Mouse (Mus musculus) urinary bladder, postnatal 14 days (tissue): Measurements from ENCODE around the gene Zfp536.

ENCODE experiments used
- DNase-seq: peaks from one replicate; pipeline ENCODE4 v3.0.0; 2021; ENCODE audit warnings: low spot score

The Zfp536 gene

DNA sequence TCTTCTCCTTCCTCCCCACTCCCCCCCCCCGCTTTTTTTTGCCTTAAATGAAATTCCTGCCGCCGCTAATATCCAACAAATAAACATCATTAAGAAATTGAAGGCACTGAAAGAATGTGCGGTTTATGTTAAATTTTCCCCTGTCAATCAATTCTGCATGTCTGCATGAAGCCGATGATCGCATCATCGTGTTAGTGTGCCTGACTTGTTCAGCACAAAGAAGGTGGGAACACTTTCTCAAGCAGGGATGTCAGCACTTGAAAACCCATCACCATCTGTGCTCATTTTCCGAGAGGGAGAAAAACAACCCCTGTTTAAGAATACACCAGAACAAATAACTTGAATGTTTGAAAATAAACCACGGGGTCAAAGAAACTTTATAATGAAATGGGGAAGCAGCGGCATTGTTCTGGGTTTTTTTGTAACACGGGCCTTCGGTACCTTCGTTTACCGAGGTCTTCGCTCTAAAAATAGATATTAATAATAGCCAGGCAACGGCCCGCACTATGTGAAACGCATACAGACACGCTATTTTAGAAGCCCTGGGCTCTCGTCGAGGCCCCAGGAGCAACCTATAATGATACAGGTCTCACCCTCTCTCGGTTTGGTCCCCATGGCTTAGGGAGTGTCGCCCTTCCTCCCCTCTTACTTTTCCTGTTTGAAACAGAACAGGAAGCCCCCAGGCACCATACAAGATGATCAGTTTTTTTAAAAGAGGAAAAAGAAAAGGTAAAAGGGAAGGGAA is 83.7 kb downstream of the Zfp536 start:
- no peak for DNase-seq

DNA sequence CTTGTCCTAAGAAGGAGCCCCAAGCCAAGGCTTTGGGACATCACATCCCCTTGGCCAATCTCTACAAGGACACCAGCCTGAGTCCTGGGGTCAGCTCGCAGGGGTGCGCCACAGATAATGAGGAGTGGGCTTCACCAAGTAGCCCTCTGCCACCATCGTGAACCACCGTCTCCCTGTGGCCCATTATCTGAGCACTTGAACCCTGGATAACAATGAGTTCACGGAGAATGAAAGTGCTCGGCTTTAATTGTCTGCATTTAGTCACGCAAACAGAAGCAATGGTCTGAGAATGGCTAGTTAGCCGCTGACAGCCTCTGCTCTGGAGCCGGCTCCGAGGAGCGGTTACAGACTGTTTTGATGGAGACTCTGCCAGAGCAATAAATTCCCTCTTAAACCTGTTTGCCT is 84.3 kb downstream of the Zfp536 start:
- DNase-seq: no peak

DNA sequence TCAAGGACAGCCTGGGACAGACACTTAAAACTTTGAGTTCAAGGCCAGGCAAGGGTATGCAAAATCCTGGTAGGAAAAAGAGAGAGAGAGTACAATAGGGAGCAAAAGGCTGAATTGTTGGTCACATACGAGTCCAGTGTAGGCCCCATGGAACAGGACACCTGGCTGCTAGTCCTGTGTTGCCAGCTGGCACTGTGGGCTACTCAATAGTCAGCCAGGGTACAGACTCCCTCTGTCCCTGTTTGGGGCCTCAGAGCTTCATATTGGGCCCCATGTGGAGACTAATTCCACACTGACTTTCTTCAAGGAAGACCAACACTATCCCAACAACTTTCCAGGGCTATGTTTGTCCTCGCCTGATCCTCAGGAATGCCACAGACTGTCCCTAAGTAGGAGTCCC is 87.1 kb downstream of the Zfp536 start:
- no peak for DNase-seq

DNA sequence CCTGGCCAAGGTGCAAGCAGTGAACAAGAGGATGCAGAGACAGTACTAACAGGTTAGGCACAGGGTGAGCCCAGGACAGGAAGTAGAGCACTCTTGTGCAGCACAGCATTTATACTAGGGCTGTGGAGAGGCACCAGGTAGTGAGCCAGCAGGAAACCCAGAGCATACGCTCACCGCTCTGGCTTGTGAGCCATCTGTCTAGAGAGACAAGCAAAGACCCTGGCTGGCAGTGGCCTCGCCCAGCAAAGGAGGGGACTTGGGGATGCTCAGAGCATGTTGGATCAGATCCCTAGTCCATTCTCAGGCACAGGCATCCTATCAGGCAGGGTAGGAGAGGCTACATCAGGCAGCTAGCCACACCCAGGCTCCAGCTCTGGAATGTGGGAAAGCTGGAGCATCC is 88.2 kb downstream of the Zfp536 start:
- no peak for DNase-seq

DNA sequence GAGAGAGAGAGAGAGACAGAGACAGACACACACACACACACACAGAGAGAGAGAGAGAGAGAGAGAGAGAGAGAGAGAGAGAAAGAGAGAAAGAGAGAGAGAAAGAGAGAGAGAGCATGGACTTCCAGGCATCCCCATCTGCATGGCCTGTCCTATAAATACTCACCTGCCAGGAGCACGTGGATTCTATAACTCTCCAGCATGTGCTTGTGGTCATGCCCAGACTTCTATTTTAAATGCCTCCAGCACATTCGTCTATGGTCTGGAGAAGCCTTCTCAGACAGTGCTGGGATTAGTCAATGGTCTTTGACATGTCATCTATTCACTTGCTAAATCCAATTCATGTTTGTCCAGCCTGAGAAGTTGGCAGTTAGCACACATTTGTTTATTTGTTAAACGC is 92.1 kb downstream of the Zfp536 start:
- no peak for DNase-seq

DNA sequence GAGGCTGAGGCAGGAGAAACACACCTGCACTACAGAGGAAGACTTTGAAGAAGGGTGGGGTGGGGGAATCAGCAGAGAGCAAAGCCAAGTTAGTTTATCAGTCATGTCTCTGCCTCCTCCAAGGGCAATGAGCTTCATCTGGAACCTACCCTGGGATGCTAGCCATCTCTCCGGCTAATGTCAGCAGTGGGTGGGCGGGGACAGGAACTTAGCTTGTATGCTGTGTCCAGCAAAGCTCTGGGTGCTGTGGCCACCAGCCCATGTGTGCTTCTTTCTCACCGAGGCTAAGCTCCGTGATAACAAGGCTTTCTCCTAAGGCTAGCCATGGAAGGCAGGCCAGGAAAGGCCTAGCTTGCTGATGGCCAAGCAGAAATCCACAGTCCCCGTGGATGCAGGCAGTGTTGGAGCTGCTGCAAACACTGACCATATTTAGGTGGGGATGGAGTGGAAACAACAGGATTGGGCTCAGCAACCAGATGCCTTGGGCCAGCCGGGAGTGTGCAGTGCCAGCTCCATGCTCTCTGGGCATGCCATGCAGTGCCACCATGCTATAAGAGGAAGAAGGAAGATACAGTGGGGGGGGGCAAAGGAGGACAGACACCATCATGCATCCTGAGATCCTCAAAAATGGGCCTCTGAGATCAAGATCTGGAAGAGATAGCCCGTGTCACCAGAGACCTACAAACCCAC is 109.6 kb downstream of the Zfp536 start:
- no peak for DNase-seq

DNA sequence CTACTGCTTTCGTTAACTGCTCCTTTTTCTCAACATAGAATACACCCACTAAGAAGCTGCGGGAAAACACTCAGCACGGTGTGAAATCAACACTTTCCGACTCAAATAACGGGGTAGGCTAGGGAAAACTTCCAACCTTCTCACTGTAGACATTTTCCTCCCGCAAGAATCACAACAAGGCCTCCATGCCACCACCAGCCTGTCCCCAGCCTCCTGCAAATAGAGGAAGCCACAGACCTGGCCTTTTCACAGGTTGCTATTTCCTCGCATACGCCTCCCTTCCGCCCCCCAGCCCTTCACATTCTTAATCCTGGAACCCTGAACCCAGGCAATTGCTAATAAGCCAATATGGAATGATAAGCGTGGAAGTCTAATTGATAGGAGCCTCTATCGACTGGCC is 124.8 kb downstream of the Zfp536 start:
- DNase-seq: no peak

DNA sequence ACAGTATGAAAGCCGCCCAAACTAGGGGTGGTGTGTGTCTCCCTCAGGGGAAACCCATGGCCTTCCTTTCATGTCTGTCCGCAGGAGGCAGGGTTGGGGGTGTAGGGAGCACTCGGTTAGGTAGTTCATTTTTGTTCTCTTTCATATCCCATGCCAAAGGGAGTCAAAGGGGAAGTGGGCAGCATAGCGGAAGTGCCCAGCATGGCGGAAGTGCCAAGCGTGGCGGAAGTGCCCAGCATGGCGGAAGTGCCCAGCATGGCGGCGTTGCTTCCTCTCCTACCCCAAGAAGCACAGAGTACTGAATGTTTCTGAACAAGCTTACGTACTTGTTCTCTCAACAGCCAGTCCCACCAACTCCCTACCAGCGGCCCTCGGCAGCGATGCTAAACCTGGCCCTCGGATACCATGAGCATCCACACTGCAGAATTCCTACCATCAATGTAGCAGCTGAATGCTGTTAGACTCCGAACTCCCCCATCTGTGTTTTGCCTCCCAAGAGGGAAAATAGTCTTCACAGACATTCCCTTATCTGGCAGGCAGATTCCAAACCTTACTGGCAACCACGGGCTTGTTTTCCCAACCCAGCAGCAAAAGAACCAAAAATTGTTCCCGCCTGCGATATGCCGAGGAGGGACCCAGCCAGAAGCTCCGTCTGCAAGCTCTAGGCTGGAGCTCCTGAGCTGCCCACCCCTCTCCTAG is 125.4 kb downstream of the Zfp536 start:
- DNase-seq: no peak

DNA sequence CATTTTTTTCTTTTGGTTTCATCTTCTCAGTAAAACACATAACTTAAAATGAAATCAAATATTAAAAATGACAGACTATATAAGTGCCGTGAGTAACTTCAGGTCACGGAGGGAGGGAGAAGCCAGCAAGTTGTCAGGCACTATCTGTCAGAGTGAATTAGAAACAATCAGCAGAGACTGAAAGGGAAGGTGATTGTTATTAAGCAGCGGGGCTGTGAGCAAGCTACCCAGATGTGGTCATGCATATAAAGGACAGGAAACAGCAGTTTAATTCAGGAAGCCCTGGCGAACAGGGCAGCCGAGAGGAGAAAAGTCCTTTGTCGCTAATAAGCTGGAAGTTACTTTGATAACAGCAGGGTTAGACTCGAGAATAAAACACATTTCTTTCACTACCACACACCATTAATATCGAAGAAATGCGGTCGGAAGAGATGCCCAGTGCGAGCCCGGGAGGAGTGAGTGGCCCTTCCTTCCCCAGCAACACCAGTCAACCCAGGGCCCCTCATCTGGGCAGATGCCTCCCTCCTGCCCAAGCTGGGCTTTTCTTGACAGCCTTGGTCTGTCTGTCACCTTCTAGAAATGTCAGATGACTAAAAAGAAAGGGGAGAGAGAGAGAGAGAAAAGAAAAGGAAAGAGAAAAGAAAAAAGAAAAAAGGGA is 133.6 kb downstream of the Zfp536 start:
- no peak for DNase-seq

DNA sequence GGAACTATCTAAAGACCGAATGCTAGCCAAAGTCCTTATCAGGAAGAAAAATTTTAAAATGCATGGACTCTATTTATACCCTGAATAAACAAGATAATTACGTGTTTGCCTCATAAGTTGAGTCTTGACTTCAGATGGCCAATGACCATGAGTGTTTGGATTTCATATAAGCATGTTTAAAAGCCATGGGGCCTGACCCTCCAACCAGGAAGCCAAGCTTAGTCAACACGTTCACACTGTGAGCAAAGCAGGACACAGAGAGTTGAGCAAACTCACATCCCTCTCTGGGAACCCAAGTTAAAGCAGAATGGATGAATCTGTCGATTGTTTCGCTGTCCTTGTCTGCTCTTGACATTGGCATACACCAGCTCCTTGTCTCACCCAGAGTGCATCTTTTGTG is 138.6 kb downstream of the Zfp536 start:
- no peak for DNase-seq

DNA sequence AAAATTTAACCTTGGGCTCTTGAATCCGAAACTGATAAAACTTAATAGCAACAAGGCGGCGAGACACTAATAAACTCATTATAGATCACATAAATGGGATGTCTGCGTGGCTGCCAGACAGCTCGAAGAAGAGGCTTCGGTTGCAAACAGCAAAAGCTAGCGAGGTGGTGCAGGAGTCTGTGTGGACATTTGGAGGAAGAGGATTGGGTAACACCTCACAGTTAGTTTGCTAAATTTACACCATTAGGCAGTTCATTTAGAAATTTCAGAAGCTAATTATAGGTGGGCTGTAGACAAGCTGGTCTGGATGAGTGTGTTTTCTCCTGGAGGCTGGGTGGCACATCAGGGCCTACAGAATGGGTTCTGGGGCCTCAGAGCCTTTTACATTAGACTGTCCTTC is 143.0 kb downstream of the Zfp536 start:
- no peak for DNase-seq

DNA sequence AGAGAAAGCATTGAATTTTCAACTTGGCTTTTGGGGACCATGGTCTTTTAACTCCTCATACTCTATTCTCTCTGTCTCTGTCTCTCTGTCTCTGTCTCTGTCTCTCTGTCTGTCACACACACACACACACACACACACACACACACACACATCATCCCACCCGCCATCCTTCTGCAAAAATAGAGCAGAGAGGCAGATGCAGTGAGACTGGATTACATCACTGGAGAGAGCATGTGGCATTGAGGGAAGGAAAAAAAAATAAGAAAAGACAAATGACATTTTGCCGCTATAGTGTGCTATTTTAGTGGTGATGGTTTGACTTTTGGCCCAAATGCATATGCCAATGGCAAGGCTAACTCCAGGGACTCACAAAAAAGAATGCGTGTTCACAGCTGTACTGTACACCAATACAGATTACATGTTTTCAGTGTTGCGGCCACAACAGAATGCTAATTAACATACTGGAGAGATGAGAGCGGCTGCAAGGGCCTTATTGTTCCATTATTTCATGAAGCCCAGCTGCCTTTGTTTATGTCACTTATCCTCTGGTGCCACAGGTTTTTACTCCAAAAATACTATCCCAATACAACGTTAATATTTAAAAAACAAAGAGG is 145.4 kb downstream of the Zfp536 start:
- DNase-seq: no peak

DNA sequence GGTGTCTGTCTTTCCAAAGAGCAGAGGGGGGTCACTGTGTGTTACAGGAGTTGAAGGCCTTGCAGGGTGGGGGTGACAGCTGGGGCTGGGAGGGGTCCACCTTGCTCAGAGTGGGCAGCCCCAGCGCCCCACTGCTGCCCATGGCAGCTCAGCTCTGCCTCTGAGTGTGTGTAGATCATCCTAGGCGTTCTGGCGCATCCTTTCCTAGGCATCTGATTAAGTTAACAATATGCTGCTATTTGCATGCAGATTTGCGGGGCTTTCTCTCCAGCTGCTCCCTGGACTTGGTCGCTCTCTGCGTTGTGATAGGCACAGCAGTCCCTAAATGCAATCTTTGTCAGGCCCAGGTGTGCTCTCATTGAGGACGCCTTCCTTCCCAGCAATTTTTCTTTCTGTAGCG is 147.7 kb downstream of the Zfp536 start:
- no peak for DNase-seq

DNA sequence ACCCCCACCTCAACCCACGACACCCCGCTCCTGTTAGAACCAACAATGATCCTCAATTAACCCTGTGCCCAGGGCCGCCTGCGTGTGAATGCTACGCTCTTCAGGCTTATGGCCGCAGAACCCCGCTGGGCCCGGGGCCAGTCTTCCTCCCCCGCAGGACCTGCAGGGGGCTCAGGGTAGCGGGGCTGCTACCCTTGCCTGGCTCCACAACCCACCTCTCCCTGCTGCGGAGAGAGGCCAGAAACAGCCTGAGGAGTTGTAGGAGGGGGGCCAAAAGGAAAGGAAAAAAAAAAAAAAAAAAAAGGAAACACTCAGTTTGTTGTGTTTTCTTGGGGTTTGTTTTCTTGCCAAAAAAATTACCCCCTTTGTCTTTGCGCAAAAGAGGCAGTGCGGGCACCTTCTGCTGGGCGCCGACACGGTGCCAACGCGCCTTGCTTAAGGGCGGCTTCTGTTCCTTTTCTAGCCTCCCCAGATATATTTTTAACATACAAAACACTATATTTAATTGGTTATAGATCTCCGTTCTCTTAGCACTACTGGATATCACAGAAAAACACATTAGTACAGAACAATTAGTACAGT is 148.6 kb downstream of the Zfp536 start:
- DNase-seq: no peak

DNA sequence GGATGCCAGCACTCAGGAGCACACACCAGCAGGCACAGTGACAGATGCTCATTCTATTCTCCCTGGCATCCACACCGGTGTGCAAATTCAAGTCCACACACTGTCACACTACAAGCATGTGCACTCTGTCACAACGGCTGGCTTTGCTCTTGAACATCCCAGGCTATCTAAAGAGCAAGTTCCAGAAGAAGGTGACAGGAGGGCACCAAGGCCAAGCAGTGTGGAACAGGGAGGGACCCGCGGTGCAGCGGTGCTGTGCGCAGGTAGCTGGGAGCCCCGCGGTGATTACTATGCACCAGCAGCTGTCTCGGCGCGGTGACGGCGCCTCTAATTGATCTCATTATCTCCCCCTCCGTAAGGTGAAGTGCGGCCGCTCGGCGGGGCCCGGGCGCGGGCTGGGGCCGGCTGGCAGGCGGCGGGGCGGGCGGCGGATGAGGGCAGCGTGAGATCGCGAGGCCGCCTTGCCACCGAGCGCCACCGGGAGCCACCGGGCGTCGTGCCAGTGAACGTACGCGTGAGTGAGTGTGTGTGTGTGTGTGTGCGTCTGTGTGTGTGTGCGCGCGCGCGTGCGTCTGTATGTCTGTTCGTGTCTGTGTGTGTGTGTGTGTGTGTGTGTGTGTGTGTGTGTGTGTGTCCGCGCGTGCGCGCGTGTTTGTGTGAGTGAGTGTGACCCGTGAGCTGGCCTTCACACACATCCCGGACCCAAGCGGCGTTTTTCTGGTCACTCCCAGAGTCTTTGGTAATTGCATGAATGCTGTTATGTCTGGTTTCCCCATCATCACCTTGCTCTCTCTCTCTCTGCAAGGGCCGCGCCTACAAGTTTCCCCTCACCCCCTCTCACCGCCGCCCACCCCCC is 149.3 kb downstream of the Zfp536 start:
- peak; percentile 60 for DNase-seq

DNA sequence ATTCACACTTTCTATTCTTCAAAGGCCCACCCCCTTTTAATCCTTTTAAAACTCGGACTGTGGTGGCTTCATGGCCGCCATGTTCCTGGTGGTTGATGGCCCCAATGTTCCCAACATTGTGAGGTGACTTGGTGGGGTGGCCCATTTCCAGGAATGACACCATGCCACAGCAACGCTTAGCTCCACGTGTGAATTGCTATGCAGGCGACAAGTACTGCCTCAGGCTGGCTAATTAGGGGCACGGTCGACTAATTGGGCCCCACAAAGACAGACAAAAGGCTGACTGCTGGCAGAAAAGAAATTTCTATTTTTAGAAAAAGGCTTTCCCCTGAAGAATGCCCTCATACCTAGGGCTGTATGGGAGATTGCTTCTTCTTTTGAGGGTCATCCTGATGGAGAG is 154.2 kb downstream of the Zfp536 start:
- no peak for DNase-seq

DNA sequence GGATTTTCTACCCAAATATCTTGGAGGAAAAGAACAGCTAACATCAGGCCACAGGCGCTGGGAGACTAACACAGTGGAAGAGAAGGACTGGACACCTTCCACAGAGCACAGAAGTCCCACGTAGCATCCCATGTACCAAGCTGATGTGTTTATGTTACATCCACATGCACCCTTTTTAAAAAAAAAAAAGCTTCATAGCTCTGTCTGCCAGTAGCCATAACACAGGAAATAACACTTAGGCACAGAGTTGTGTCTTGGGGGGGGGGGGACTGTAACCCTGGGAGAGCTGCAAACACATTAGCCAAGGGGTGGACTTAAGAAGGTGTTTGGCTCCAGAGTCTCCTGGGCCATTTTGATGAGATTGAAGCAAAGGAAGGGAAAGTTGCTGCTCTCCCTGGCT is 155.6 kb downstream of the Zfp536 start:
- DNase-seq: no peak

DNA sequence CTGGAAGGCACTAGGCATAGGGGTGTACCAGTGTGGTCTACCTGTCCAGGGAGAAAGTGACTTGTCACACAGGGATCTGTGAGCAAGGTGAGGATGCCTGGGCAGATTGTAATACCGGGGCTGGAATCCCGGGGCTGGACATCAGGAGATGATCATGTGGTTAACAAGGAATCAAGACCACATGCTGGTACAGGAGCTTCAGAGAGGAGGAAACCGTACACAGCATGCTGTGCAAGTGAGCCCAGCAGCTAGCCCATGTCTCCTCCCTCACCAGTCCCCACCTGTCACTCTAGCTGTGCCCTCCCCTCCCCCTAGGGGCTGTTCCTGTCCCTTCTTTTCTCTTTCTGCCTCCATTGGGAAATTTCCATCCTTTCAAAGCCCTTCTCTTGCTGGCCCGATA is 157.5 kb downstream of the Zfp536 start:
- DNase-seq: no peak

DNA sequence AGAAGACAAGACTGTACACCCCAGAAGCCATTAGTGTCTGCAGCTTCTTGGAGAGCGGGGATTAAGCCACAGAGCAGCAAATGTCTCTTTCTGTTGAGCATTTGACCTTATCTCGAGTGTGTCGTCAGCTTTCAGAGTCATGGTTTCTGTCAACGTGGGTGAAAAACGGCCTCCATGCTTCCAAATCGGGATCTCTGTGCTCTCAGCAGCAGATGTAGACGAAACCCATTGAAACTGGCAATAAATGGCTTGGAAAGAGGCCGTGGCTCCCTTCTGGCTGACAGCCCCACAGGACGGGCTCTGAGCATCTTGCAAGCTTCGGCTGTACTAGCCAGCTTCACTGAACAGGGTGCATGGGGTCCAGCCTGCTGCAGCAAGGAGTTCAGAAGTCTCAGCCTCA is 159.1 kb downstream of the Zfp536 start:
- no peak for DNase-seq

DNA sequence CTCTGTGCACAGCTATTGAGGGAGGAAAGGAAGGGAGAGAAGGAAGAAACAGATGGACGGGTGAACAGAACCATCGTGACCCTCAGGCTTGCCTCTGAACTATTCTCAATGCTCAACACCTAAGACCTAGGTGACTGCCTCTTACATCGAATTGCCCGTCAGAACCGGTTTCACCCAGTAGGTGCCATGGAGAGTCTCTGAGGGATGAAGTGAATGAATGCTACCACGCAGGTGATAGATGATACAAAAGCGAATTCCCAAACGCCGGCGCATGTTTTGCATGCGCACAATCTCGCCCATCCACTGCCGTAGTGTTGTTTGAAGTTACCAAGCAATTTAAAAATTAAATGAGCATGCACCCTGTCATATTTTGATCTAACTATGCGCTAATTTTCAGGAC is 164.9 kb downstream of the Zfp536 start:
- DNase-seq: no peak

DNA sequence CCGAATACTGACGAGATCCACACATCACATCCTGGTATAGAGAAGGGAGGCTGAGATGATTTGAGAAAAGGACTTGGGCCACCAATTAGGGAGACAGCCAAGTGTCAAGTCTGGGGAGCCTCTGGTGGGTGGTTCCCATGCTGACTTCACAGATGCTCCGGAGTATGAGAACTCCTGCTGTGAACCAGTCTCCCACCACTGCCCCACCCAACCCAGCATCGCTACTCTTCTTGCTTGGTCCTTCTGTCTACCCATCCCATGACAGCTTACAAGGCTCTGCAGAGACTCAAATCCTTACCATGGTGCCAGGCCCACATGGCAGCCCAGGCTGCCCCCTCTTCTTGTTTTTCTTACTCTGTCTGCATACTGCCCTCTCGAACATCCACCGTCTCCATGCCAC is 165.5 kb downstream of the Zfp536 start:
- no peak for DNase-seq
